Mouse (Mus musculus): ENCODE data around the gene Fnbp1l. TPM values are rescaled to one million over a fixed set of nuclear protein-coding genes. Genes with fewer than 3 reads are reported as not detected.

Gene Fnbp1l
- polyA plus RNA-seq, 2 experiments = 47.5 to 80.4 TPM

GRCm38 (mm10) chr3:122566549-122566948 is 53.0 kb downstream of the Fnbp1l start:
- WGBS = 63% methylated on average over 4 of the region's 4 CpGs
- TF ChIP-seq POLR2A (IDR thresholded peaks at IDR 0.05; ENCODE audit: borderline replicate concordance, extremely low read depth, insufficient read depth, insufficient read length) = no peak
- H3K4me2 ChIP-seq (replicated peaks; ENCODE audit: low read depth, low read length, severe bottlenecking) = no peak overlapping the region
- H3K4me3 ChIP-seq (replicated peaks; ENCODE audit: low read length) = no peak overlapping the region
- H3K9ac ChIP-seq (ENCODE audit: low read depth, low read length, severe bottlenecking) = no peak overlapping the region
- H3K9me3 ChIP-seq (ENCODE audit: control insufficient read depth, low read length) = no peaks in the 10 kb centered on the region
- peaks cover 23% of the 10 kb centered on the region for H3K36me3 ChIP-seq (ENCODE audit: control insufficient read depth, insufficient read depth, low read length)
- H3K4me1 ChIP-seq (ENCODE audit: control insufficient read depth, insufficient read depth, low read length) = no peaks in the 10 kb centered on the region
- DNase-seq (ENCODE audit: low spot score) (no peak), ATAC-seq (ENCODE audit: low FRiP score, low read depth) (no peak)
- H3K27ac ChIP-seq (replicated peaks; ENCODE audit: low read depth, low read length) = no peak overlapping the region
- H3K27me3 ChIP-seq (ENCODE audit: control insufficient read depth, insufficient read depth, low read length) = no peaks in the 10 kb centered on the region

DNA sequence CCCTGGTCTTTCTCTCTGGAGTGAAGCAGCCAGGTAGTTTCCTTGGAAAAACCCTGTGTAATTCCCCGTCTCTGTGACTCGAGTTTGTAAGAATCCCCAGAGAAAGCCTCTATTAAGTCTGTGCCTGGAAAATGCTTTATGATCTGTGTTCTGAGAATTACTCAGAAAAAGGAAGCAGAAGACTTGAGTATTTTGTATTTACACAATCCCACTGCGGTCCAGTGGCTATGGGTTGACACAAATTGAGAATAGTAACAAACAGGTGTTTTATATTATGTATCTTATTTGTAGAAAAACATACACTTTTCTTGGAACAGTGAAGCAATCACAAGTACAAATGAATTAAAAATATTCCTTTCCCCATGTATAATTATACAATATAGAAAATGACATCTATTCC is 53.4 kb downstream of the Fnbp1l start:
- Histone ChIP-seq H3K27me3 (ENCODE audit: control insufficient read depth, insufficient read depth, low read length) (no peaks in the 10 kb centered on the region), H3K9me3 (ENCODE audit: control insufficient read depth, low read length) (no peaks in the 10 kb centered on the region), H3K4me2 (replicated peaks; ENCODE audit: low read depth, low read length, severe bottlenecking) (no peak overlapping the region), H3K4me1 (ENCODE audit: control insufficient read depth, insufficient read depth, low read length) (no peaks in the 10 kb centered on the region), H3K36me3 (ENCODE audit: control insufficient read depth, insufficient read depth, low read length) (peaks cover 27% of the 10 kb centered on the region), H3K9ac (ENCODE audit: low read depth, low read length, severe bottlenecking) (no peak overlapping the region), H3K4me3 (replicated peaks; ENCODE audit: low read length) (no peak overlapping the region), H3K27ac (replicated peaks; ENCODE audit: low read depth, low read length) (no peak overlapping the region)
- ATAC-seq (ENCODE audit: low FRiP score, low read depth) = no peak
- no peak for TF ChIP-seq POLR2A (IDR thresholded peaks at IDR 0.05; ENCODE audit: borderline replicate concordance, extremely low read depth, insufficient read depth, insufficient read length)
- 65% methylated on average over 3 of the region's 3 CpGs for WGBS
- no peak for DNase-seq (ENCODE audit: low spot score)

GRCm38 (mm10) chr3:122565285-122565684 is 54.2 kb downstream of the Fnbp1l start:
- no peak for TF ChIP-seq POLR2A (IDR thresholded peaks at IDR 0.05; ENCODE audit: borderline replicate concordance, extremely low read depth, insufficient read depth, insufficient read length)
- DNase-seq (ENCODE audit: low spot score) (no peak), ATAC-seq (ENCODE audit: low FRiP score, low read depth) (no peak)
- no peak overlapping the region for H3K9ac ChIP-seq (ENCODE audit: low read depth, low read length, severe bottlenecking)
- no peaks in the 10 kb centered on the region for H3K9me3 ChIP-seq (ENCODE audit: control insufficient read depth, low read length)
- WGBS = 26% methylated on average over 7 of the region's 7 CpGs
- no peak overlapping the region for H3K4me2 ChIP-seq (replicated peaks; ENCODE audit: low read depth, low read length, severe bottlenecking)
- H3K27ac ChIP-seq (replicated peaks; ENCODE audit: low read depth, low read length) = no peak overlapping the region
- H3K27me3 ChIP-seq (ENCODE audit: control insufficient read depth, insufficient read depth, low read length) = no peaks in the 10 kb centered on the region
- H3K36me3 ChIP-seq (ENCODE audit: control insufficient read depth, insufficient read depth, low read length) = peaks cover 27% of the 10 kb centered on the region
- no peaks in the 10 kb centered on the region for H3K4me1 ChIP-seq (ENCODE audit: control insufficient read depth, insufficient read depth, low read length)
- no peak overlapping the region for H3K4me3 ChIP-seq (replicated peaks; ENCODE audit: low read length)

DNA sequence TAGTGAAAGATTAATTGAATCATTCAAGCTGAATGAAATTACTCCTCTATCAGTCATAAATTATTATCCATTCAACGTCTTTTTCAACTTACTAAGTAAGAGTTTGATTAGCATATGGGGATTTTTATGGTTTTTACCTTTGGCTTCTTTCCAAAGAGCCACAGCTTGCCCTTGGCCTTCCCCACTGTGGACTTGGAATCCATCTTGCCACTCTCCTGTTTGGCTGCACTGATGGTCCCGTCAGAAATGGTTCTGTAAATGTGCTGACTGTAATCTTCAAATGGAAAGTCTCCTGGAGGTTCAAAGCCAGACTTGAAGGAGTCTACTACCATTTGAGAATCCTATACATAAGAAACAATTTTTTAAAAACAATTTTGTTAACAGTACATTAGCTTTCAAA is 61.7 kb downstream of the Fnbp1l start:
- H3K4me2 ChIP-seq (replicated peaks; ENCODE audit: low read depth, low read length, severe bottlenecking) = no peak overlapping the region
- DNase-seq (ENCODE audit: low spot score) = no peak
- no peak for ATAC-seq (ENCODE audit: low FRiP score, low read depth)
- no peaks in the 10 kb centered on the region for H3K9me3 ChIP-seq (ENCODE audit: control insufficient read depth, low read length)
- H3K36me3 ChIP-seq (ENCODE audit: control insufficient read depth, insufficient read depth, low read length) = peaks cover 21% of the 10 kb centered on the region
- H3K4me1 ChIP-seq (ENCODE audit: control insufficient read depth, insufficient read depth, low read length) = no peaks in the 10 kb centered on the region
- H3K27ac ChIP-seq (replicated peaks; ENCODE audit: low read depth, low read length) = no peak overlapping the region
- H3K4me3 ChIP-seq (replicated peaks; ENCODE audit: low read length) = no peak overlapping the region
- 38% methylated on average over 2 of the region's 2 CpGs for WGBS
- no peak overlapping the region for H3K9ac ChIP-seq (ENCODE audit: low read depth, low read length, severe bottlenecking)
- H3K27me3 ChIP-seq (ENCODE audit: control insufficient read depth, insufficient read depth, low read length) = no peaks in the 10 kb centered on the region
- TF ChIP-seq POLR2A (IDR thresholded peaks at IDR 0.05; ENCODE audit: borderline replicate concordance, extremely low read depth, insufficient read depth, insufficient read length) = no peak

- peaks cover 28% of the 10 kb centered on the region for H3K36me3 ChIP-seq (ENCODE audit: control insufficient read depth, insufficient read depth, low read length)
- WGBS = 86% methylated on average over 3 of the region's 3 CpGs
- H3K9ac ChIP-seq (ENCODE audit: low read depth, low read length, severe bottlenecking) = no peak overlapping the region
- no peaks in the 10 kb centered on the region for H3K9me3 ChIP-seq (ENCODE audit: control insufficient read depth, low read length)
- no peak for ATAC-seq (ENCODE audit: low FRiP score, low read depth)
- no peaks in the 10 kb centered on the region for H3K27me3 ChIP-seq (ENCODE audit: control insufficient read depth, insufficient read depth, low read length)
- H3K27ac ChIP-seq (replicated peaks; ENCODE audit: low read depth, low read length) = no peak overlapping the region
- H3K4me1 ChIP-seq (ENCODE audit: control insufficient read depth, insufficient read depth, low read length) = no peaks in the 10 kb centered on the region
- DNase-seq (ENCODE audit: low spot score) = no peak
- no peak for TF ChIP-seq POLR2A (IDR thresholded peaks at IDR 0.05; ENCODE audit: borderline replicate concordance, extremely low read depth, insufficient read depth, insufficient read length)
- H3K4me3 ChIP-seq (replicated peaks; ENCODE audit: low read length) = no peak overlapping the region
- H3K4me2 ChIP-seq (replicated peaks; ENCODE audit: low read depth, low read length, severe bottlenecking) = no peak overlapping the region
Observed at GRCm38 (mm10) chr3:122551174-122551573, 68.3 kb downstream of the Fnbp1l start.

GRCm38 (mm10) chr3:122547469-122547868 is 72.0 kb downstream of the Fnbp1l start:
- H3K36me3 ChIP-seq (ENCODE audit: control insufficient read depth, insufficient read depth, low read length) = peaks cover 58% of the 10 kb centered on the region
- H3K4me2 ChIP-seq (replicated peaks; ENCODE audit: low read depth, low read length, severe bottlenecking) = no peak overlapping the region
- no peaks in the 10 kb centered on the region for H3K4me1 ChIP-seq (ENCODE audit: control insufficient read depth, insufficient read depth, low read length)
- no peak for TF ChIP-seq POLR2A (IDR thresholded peaks at IDR 0.05; ENCODE audit: borderline replicate concordance, extremely low read depth, insufficient read depth, insufficient read length)
- WGBS = 91% methylated on average over 4 of the region's 4 CpGs
- ATAC-seq (ENCODE audit: low FRiP score, low read depth) (no peak), DNase-seq (ENCODE audit: low spot score) (no peak)
- no peak overlapping the region for H3K27ac ChIP-seq (replicated peaks; ENCODE audit: low read depth, low read length)
- H3K9me3 ChIP-seq (ENCODE audit: control insufficient read depth, low read length) = no peaks in the 10 kb centered on the region
- no peak overlapping the region for H3K9ac ChIP-seq (ENCODE audit: low read depth, low read length, severe bottlenecking)
- H3K27me3 ChIP-seq (ENCODE audit: control insufficient read depth, insufficient read depth, low read length) = no peaks in the 10 kb centered on the region
- H3K4me3 ChIP-seq (replicated peaks; ENCODE audit: low read length) = no peak overlapping the region
